Mouse (Mus musculus): ENCODE data around the gene Rabgap1. TPM values are rescaled to one million over a fixed set of nuclear protein-coding genes. Genes with fewer than 3 reads are reported as not detected.

Rabgap1 gene
- polyA plus RNA-seq, 1 experiment from 2014 or later: 37.8 TPM

DNA sequence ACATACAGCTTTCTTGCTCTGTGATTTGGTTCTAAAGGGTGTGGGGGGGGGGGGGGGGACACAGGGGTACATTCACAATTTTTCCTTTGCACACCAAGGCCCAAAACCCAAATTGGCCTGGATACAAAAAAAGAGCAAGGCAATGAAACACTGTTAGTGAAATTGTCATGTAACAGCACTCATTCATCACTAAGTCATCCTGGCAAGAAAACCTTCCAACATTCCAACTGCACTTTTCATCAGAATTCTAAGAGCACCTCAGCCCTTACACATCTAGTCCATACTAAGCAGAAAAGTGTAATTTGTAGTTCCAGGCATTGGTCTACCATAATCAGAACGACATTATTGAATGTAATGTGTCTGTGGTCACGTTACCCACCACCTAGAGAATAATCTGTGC lies 129.1 kb downstream of the Rabgap1 start:
- no peaks in the 10 kb centered on the region for H3K27me3 ChIP-seq (ENCODE audit: control insufficient read depth, insufficient read depth, low read depth, low read length)
- no peak overlapping the region for H3K4me2 ChIP-seq (ENCODE audit: low read depth, low read length)
- WGBS: 89% methylated on average over 2 of the region's 2 CpGs
- H3K4me1 ChIP-seq (replicated peaks; ENCODE audit: control insufficient read depth, insufficient read depth, low read length): no peaks in the 10 kb centered on the region
- H3K4me3 ChIP-seq (ENCODE audit: low read length): no peak overlapping the region
- no peak for ATAC-seq (ENCODE audit: low read depth)
- no peaks in the 10 kb centered on the region for H3K9me3 ChIP-seq (ENCODE audit: control insufficient read depth, low read length)
- no peak overlapping the region for H3K27ac ChIP-seq (ENCODE audit: low read length)
- no peak overlapping the region for H3K9ac ChIP-seq (ENCODE audit: low read length)
- H3K36me3 ChIP-seq (ENCODE audit: control insufficient read depth, insufficient read depth, low read length): no peaks in the 10 kb centered on the region; the same call in 1 of the 2 replicates

DNA sequence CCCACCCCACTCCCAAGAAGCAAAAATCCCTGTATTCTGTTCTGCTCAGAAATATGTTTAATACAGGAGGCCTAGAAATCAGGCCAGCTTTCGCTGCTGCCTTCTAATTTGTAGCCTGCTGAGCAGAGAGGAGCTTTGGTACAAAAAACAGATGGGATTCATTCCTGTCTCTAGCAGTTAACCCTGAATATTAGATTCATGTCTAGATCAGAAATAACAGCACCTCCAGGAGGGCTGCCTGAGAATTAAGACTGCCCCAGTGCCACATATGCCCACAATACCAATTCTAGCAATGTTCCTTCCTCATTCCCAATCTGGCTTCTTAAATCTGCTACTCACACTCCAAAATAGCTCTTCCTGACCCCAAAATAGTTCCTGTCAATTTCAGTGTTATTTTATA lies 133.6 kb downstream of the Rabgap1 start:
- no peak overlapping the region for H3K9ac ChIP-seq (ENCODE audit: low read length)
- WGBS: 94% methylated on average over 1 of the region's 1 CpGs
- H3K36me3 ChIP-seq (ENCODE audit: control insufficient read depth, insufficient read depth, low read length): no peaks in the 10 kb centered on the region
- no peaks in the 10 kb centered on the region for H3K27me3 ChIP-seq (ENCODE audit: control insufficient read depth, insufficient read depth, low read depth, low read length)
- H3K4me2 ChIP-seq (ENCODE audit: low read depth, low read length): no peak overlapping the region
- ATAC-seq (ENCODE audit: low read depth): no peak
- no peak overlapping the region for H3K27ac ChIP-seq (ENCODE audit: low read length)
- H3K9me3 ChIP-seq (ENCODE audit: control insufficient read depth, low read length): no peaks in the 10 kb centered on the region
- no peaks in the 10 kb centered on the region for H3K4me1 ChIP-seq (replicated peaks; ENCODE audit: control insufficient read depth, insufficient read depth, low read length)
- H3K4me3 ChIP-seq (ENCODE audit: low read length): no peak overlapping the region

GRCm38 (mm10) chr2:37578185-37578584 lies 135.1 kb downstream of the Rabgap1 start:
- Histone ChIP-seq H3K4me3 (ENCODE audit: low read length) (no peak overlapping the region), H3K27ac (ENCODE audit: low read length) (no peak overlapping the region), H3K4me1 (replicated peaks; ENCODE audit: control insufficient read depth, insufficient read depth, low read length) (no peaks in the 10 kb centered on the region), H3K9me3 (ENCODE audit: control insufficient read depth, low read length) (no peaks in the 10 kb centered on the region), H3K36me3 (ENCODE audit: control insufficient read depth, insufficient read depth, low read length) (no peaks in the 10 kb centered on the region), H3K9ac (ENCODE audit: low read length) (no peak overlapping the region), H3K27me3 (ENCODE audit: control insufficient read depth, insufficient read depth, low read depth, low read length) (no peaks in the 10 kb centered on the region), H3K4me2 (ENCODE audit: low read depth, low read length) (no peak overlapping the region)
- ATAC-seq (ENCODE audit: low read depth): no peak
- WGBS: 79% methylated on average over 2 of the region's 2 CpGs

DNA sequence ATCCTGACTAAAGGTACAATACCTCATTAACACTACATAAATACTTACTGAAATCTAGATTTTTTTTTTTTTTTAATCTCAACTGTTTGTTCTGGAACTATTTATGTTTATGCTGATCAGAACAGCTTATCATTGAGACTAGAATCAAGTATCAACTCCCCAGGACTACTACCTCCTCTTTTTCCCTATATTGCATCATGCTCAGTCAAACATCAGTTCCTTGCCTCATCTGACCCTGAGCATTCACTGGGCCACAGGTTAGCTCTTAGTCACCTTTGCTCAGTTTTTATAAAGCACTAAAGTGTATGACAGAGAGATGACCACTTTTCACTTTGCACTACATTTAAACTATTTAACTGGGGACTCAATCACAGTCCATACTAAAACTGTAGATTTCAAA lies 144.8 kb downstream of the Rabgap1 start:
- no peaks in the 10 kb centered on the region for H3K36me3 ChIP-seq (ENCODE audit: control insufficient read depth, insufficient read depth, low read length)
- H3K4me3 ChIP-seq (ENCODE audit: low read length): no peak overlapping the region
- no peaks in the 10 kb centered on the region for H3K9me3 ChIP-seq (ENCODE audit: control insufficient read depth, low read length)
- no peak for ATAC-seq (ENCODE audit: low read depth)
- H3K4me2 ChIP-seq (ENCODE audit: low read depth, low read length): no peak overlapping the region
- H3K27me3 ChIP-seq (ENCODE audit: control insufficient read depth, insufficient read depth, low read depth, low read length): no peaks in the 10 kb centered on the region
- H3K4me1 ChIP-seq (replicated peaks; ENCODE audit: control insufficient read depth, insufficient read depth, low read length): no peaks in the 10 kb centered on the region
- no peak overlapping the region for H3K9ac ChIP-seq (ENCODE audit: low read length)
- no peak overlapping the region for H3K27ac ChIP-seq (ENCODE audit: low read length)

Other genes starting within 250 kb of the Rabgap1 start
- not detected in 2 replicates for gene Olfr366, start 231.7 kb upstream of the Rabgap1 start, polyA plus RNA-seq (2015; fragmentation: Nextera tagmentation; extraction: Ambion mirVana)
- gene Olfr368, start 116.8 kb upstream of the Rabgap1 start, polyA plus RNA-seq (2015; fragmentation: Nextera tagmentation; extraction: Ambion mirVana): not detected in 2 replicates
- gene Pdcl, start 83.9 kb upstream of the Rabgap1 start, polyA plus RNA-seq (2015; fragmentation: Nextera tagmentation; extraction: Ambion mirVana): 52.0 and 55.0 TPM in 2 replicates
- gene Rc3h2, start 20.4 kb upstream of the Rabgap1 start, polyA plus RNA-seq (2015; fragmentation: Nextera tagmentation; extraction: Ambion mirVana): 12.5 TPM in 2 replicates
- 6.9 and 7.1 TPM in 2 replicates for gene Zbtb26, start 144 bp upstream of the Rabgap1 start, polyA plus RNA-seq (2015; fragmentation: Nextera tagmentation; extraction: Ambion mirVana)
- 7.3 and 8.0 TPM in 2 replicates for gene Zbtb6, start 108 bp upstream of the Rabgap1 start, polyA plus RNA-seq (2015; fragmentation: Nextera tagmentation; extraction: Ambion mirVana)
- gene Gpr21, start 73.1 kb downstream of the Rabgap1 start, polyA plus RNA-seq (2015; fragmentation: Nextera tagmentation; extraction: Ambion mirVana): 1.3 and 1.7 TPM in 2 replicates